Mouse (Mus musculus): ENCODE data around the gene Mrpl44. TPM values are rescaled to one million over a fixed set of nuclear protein-coding genes. Genes with fewer than 3 reads are reported as not detected.
A peak's percentile ranks its signal among the peaks of the same experiment; 100 is the strongest.

The Mrpl44 gene
- polyA plus RNA-seq, 1 experiment from 2014 or later, result 29.4 TPM

DNA sequence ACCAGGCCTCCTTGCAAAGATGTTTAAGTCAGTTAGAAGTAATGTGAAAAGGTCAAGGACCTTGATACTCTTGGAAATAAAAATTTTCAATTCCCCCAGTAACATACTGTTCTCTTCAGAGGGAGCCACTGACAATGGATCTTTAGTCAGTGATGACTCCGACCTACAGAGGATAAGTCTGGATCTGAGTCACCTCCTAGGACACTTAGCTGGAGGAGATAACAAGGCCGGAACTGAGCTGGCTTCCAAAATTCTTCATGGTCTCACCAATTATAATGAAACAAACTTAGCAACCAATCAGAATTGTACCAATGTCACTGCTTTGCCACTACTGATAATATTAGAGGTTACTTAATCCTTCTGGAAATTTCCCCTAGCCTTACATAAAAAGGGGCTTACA is 11.8 kb upstream of the Mrpl44 start:
- Histone ChIP-seq H3K27ac (ENCODE audit: low read depth, low read length) (no peak overlapping the region), H3K9ac (ENCODE audit: low read depth, low read length) (no peak overlapping the region), H3K4me1 (replicated peaks; ENCODE audit: control insufficient read depth, insufficient read depth, low read length) (peaks cover 2% of the 10 kb centered on the region; the same call in 1 of the 2 replicates), H3K36me3 (ENCODE audit: control insufficient read depth, insufficient read depth) (no peaks in the 10 kb centered on the region), H3K4me3 (ENCODE audit: low read depth, low read length) (no peak overlapping the region), H3K4me2 (replicated peaks; ENCODE audit: low read depth) (no peak overlapping the region), H3K9me3 (ENCODE audit: control insufficient read depth) (no peaks in the 10 kb centered on the region), H3K27me3 (replicated peaks; ENCODE audit: control insufficient read depth, insufficient read depth, low read length) (no peaks in the 10 kb centered on the region)
- TF ChIP-seq CTCF (IDR thresholded peaks at IDR 0.05; ENCODE audit: low read depth), result no peak
- ATAC-seq, result no peak
- WGBS, result 80% methylated on average over 2 of the region's 2 CpGs

DNA sequence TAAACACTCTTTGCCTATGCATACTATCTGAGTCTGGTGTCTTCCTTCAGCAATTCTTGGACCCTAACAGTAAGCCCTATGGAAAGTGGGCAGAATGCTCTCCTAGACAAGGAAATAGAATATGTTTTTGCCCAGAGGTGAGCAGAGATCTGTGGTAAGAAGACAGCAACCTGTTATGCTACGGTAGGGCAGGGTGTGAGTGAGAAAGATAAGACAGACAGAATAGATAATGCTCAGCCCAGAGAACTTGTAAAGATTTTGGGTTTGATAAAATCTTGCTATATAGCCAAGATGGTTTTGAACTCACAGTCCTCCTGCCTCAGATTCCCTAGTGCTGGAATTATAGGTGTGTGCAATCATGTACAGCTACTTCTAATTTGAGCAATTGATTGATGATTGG is 11.3 kb upstream of the Mrpl44 start:
- no peaks in the 10 kb centered on the region for H3K9me3 ChIP-seq (ENCODE audit: control insufficient read depth)
- no peak overlapping the region for H3K9ac ChIP-seq (ENCODE audit: low read depth, low read length)
- no peak overlapping the region for H3K27ac ChIP-seq (ENCODE audit: low read depth, low read length)
- H3K27me3 ChIP-seq (replicated peaks; ENCODE audit: control insufficient read depth, insufficient read depth, low read length), result no peaks in the 10 kb centered on the region
- no peaks in the 10 kb centered on the region for H3K36me3 ChIP-seq (ENCODE audit: control insufficient read depth, insufficient read depth)
- H3K4me2 ChIP-seq (replicated peaks; ENCODE audit: low read depth), result no peak overlapping the region
- no peak for TF ChIP-seq CTCF (IDR thresholded peaks at IDR 0.05; ENCODE audit: low read depth)
- no peak overlapping the region for H3K4me3 ChIP-seq (ENCODE audit: low read depth, low read length)
- 62% methylated on average over 1 of the region's 1 CpGs for WGBS
- ATAC-seq, result no peak
- peaks cover 2% of the 10 kb centered on the region; the same call in 1 of the 2 replicates for H3K4me1 ChIP-seq (replicated peaks; ENCODE audit: control insufficient read depth, insufficient read depth, low read length)

DNA sequence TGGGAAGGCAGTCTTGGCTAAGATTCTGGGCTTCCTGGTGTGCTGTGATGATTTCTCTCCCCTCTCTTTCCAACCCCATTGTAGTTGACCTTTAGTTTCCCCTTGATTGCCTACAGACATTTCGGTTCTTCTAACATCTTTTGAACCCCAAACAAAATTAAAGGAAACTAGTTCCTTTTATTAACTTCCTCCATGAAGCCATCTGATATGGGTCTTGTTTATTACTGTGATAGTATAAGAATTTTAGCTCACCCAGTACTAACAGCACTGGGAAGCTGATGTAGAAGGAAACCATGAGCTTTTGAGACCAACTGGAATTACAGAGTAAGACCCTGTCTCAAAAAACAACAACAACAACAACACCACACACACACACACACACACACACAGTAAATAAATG is 7.6 kb upstream of the Mrpl44 start:
- Histone ChIP-seq H3K9ac (ENCODE audit: low read depth, low read length) (no peak overlapping the region), H3K27me3 (replicated peaks; ENCODE audit: control insufficient read depth, insufficient read depth, low read length) (no peaks in the 10 kb centered on the region), H3K36me3 (ENCODE audit: control insufficient read depth, insufficient read depth) (no peaks in the 10 kb centered on the region), H3K4me1 (replicated peaks; ENCODE audit: control insufficient read depth, insufficient read depth, low read length) (no peaks in the 10 kb centered on the region), H3K27ac (ENCODE audit: low read depth, low read length) (no peak overlapping the region), H3K4me2 (replicated peaks; ENCODE audit: low read depth) (no peak overlapping the region), H3K9me3 (ENCODE audit: control insufficient read depth) (no peaks in the 10 kb centered on the region), H3K4me3 (ENCODE audit: low read depth, low read length) (no peak overlapping the region)
- no peak for ATAC-seq
- 43% methylated on average over 1 of the region's 1 CpGs for WGBS
- no peak for TF ChIP-seq CTCF (IDR thresholded peaks at IDR 0.05; ENCODE audit: low read depth)

DNA sequence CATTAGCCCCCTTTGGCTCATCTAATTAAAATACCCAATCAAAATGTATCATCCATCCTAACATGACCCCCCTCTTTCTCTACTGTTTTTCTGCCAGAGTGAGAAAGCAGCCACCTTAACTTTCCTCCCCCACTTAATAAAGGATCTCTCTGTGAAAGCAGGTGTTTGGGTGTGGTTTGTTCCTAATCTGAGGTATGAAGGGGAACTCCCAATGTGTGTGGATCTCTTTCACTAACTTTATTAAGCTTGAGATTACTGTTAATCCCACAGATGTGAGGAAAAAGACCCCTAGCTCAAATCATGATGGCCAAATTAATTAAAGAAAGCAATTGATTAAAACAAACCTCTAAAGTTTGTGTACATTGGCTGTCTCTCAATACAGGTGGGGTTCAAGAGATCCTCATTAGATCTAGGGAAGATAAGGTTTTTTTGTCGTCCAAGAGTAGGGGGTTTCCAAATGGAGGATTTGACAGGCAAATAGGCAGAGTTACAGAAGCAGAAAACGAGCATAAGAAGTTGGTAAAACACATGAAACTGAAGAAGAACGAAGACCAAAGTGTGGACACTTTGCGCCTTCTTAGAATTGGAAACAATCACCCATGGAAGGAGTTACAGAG is 1.5 kb upstream of the Mrpl44 start:
- Histone ChIP-seq H3K27ac (ENCODE audit: low read depth, low read length) (no peak overlapping the region), H3K4me3 (ENCODE audit: low read depth, low read length) (no peak overlapping the region), H3K9ac (ENCODE audit: low read depth, low read length) (no peak overlapping the region), H3K36me3 (ENCODE audit: control insufficient read depth, insufficient read depth) (peaks cover 16% of the 10 kb centered on the region), H3K4me2 (replicated peaks; ENCODE audit: low read depth) (no peak overlapping the region), H3K4me1 (replicated peaks; ENCODE audit: control insufficient read depth, insufficient read depth, low read length) (no peaks in the 10 kb centered on the region), H3K9me3 (ENCODE audit: control insufficient read depth) (no peaks in the 10 kb centered on the region), H3K27me3 (replicated peaks; ENCODE audit: control insufficient read depth, insufficient read depth, low read length) (no peaks in the 10 kb centered on the region)
- WGBS, result 75% methylated on average over 4 of the region's 4 CpGs
- TF ChIP-seq CTCF (IDR thresholded peaks at IDR 0.05; ENCODE audit: low read depth), result no peak
- ATAC-seq, result no peak

DNA sequence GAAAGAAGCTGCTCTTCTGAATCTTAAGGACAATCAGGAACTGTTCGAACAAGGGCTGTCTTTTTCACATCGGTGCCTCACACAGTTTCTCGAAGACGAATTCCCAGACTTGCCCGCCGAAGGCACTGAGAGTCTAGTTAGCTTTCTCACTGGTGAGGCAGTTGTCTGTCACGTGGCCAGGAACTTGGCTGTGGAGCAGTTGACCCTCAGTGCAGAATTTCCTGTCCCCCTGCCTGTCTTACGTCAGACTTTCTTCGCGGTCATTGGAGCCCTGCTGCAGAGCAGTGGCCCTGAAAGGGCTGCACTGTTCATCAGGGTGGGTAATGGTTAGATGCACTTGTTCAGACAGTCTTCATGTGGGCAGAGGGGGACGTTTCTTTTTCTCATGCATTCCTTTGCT is 2.2 kb downstream of the Mrpl44 start:
- H3K36me3 ChIP-seq (ENCODE audit: control insufficient read depth, insufficient read depth), result peaks cover 47% of the 10 kb centered on the region
- H3K27me3 ChIP-seq (replicated peaks; ENCODE audit: control insufficient read depth, insufficient read depth, low read length), result no peaks in the 10 kb centered on the region
- no peaks in the 10 kb centered on the region for H3K4me1 ChIP-seq (replicated peaks; ENCODE audit: control insufficient read depth, insufficient read depth, low read length)
- no peak for ATAC-seq
- H3K4me2 ChIP-seq (replicated peaks; ENCODE audit: low read depth), result no peak overlapping the region
- H3K4me3 ChIP-seq (ENCODE audit: low read depth, low read length), result no peak overlapping the region
- no peak overlapping the region for H3K27ac ChIP-seq (ENCODE audit: low read depth, low read length)
- no peaks in the 10 kb centered on the region for H3K9me3 ChIP-seq (ENCODE audit: control insufficient read depth)
- no peak overlapping the region for H3K9ac ChIP-seq (ENCODE audit: low read depth, low read length)
- TF ChIP-seq CTCF (IDR thresholded peaks at IDR 0.05; ENCODE audit: low read depth), result no peak
- WGBS, result 81% methylated on average over 11 of the region's 11 CpGs

DNA sequence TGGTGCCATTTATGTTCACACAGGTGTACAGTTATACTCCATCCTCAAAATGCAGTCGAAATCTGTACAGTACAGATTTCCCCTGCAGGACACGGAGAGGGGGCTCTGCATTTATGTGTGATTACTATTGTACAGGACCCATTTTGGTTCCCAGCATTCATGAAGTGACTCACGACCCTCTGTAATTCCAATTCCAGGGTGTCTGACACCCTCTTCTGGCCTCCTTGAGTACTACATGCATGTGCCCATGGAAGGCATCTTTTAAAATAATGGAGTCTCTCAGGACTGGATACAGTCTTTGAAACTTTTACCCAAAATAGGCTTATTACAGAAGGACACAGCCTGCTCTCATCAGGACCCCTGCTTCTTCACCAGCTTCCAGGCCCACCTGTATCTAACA is 6.6 kb downstream of the Mrpl44 start:
- no peaks in the 10 kb centered on the region for H3K9me3 ChIP-seq (ENCODE audit: control insufficient read depth)
- H3K27ac ChIP-seq (ENCODE audit: low read depth, low read length), result no peak overlapping the region
- ATAC-seq, result no peak
- TF ChIP-seq CTCF (IDR thresholded peaks at IDR 0.05; ENCODE audit: low read depth), result peak; percentile 55
- H3K9ac ChIP-seq (ENCODE audit: low read depth, low read length), result no peak overlapping the region
- H3K4me2 ChIP-seq (replicated peaks; ENCODE audit: low read depth), result no peak overlapping the region
- no peak overlapping the region for H3K4me3 ChIP-seq (ENCODE audit: low read depth, low read length)
- H3K36me3 ChIP-seq (ENCODE audit: control insufficient read depth, insufficient read depth), result peaks cover 47% of the 10 kb centered on the region
- H3K4me1 ChIP-seq (replicated peaks; ENCODE audit: control insufficient read depth, insufficient read depth, low read length), result no peaks in the 10 kb centered on the region
- H3K27me3 ChIP-seq (replicated peaks; ENCODE audit: control insufficient read depth, insufficient read depth, low read length), result no peaks in the 10 kb centered on the region
- WGBS, result 85% methylated on average over 3 of the region's 3 CpGs

Measured in intestine, postnatal 0 days (tissue).